Mouse (Mus musculus): ENCODE measurements at regions not wholly inside any gene's neighbourhood (a gene's known extent, or its start where the extent isn't known, plus 50 kb on each side); places are given as distances from the start of the nearest gene placed in this dataset.

DNA sequence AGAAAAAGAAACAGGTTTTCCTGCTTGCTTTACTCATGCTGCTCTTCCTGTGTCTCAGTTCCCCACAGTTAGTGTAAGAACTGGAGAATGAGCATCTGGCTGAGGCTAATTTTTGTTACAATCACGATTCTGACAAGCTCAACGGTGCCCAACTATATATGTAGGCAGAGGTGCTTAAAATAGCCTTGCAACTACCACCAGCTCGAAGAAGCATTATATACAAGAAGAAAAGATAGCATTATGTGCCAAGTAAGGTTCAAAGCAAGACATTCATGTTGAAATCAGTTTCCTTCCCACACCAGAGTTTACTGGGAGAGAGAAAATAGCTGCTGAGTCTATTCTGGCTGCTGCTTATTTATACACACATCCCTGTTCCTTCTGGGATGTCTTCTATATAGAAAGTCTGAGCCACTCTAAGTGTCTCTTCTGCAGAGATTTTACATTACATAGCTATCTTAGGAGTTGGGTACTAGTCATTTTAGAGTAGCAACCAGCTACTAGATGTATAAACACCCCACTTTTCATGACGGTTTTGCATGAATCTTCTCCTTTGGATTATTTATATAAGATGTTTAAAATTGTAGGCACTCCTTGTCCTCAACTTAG lies 568.2 kb upstream of the Plxna2 start:
- TF ChIP-seq CTCF (IDR thresholded peaks at IDR 0.05; ENCODE audit: control insufficient read depth, insufficient read depth, low read length) (no peak), POLR2A (IDR thresholded peaks at IDR 0.05; ENCODE audit: borderline replicate concordance, control insufficient read depth, low read depth, low read length) (no peak)
